Mouse (Mus musculus) activated CD4-positive, CD25-positive, alpha-beta regulatory T cell, adult 4 months (primary cell): Measurements from ENCODE around the gene Ugt1a9. TPM values are rescaled to one million over a fixed set of nuclear protein-coding genes. Genes with fewer than 3 reads are reported as not detected.
"Not testable (repeated sequence)": the region's sequence is repeated elsewhere in the genome, so short reads cannot be mapped to it uniquely, and the experiment has no call there.

ENCODE experiments used
- ATAC-seq: one replicate; pipeline ENCODE4 v1.8.0; 2017
- polyA plus RNA-seq, 2 experiments: library from polyadenylated mRNA; unstranded; fragments of 100-300 nt; shearing (Covaris generic); gene quantifications; one replicate each; pipeline ENCODE4 v1.2.1; 2017

The Ugt1a9 gene
- under 1 TPM in 1 of 2 experiments, not detected in 1; 0.25 TPM for polyA plus RNA-seq

- no peak for ATAC-seq
Observed at GRCm38 (mm10) chr1:88070495-88070894, at the start of gene Ugt1a9. Ugt1a9 (plus strand) TSS chr1:88070800.

GRCm38 (mm10) chr1:88025244-88025643 lies 45.4 kb upstream of the Ugt1a9 start:
- not testable (repeated sequence) for ATAC-seq

GRCm38 (mm10) chr1:88043044-88043443 lies 27.6 kb upstream of the Ugt1a9 start:
- not testable (repeated sequence) for ATAC-seq

GRCm38 (mm10) chr1:88044832-88045437 lies 25.7 kb upstream of the Ugt1a9 start:
- ATAC-seq = not testable (repeated sequence)

GRCm38 (mm10) chr1:88047408-88047807 lies 23.2 kb upstream of the Ugt1a9 start:
- ATAC-seq = not testable (repeated sequence)

- ATAC-seq = no peak
Observed at GRCm38 (mm10) chr1:88055088-88055487, 15.5 kb upstream of the Ugt1a9 start, which contains the start of gene Ugt1a10. Ugt1a10 (plus strand) TSS chr1:88055388.

- ATAC-seq = not testable (repeated sequence)
Observed at GRCm38 (mm10) chr1:88066472-88067102, 4.0 kb upstream of the Ugt1a9 start.

GRCm38 (mm10) chr1:88070902-88071301 lies 302 bp downstream of the Ugt1a9 start:
- no peak for ATAC-seq

GRCm38 (mm10) chr1:88074471-88074870 lies 3.9 kb downstream of the Ugt1a9 start:
- no peak for ATAC-seq

GRCm38 (mm10) chr1:88077128-88077527 lies 6.5 kb downstream of the Ugt1a9 start:
- no peak for ATAC-seq

GRCm38 (mm10) chr1:88081670-88082069 lies 11.1 kb downstream of the Ugt1a9 start:
- no peak for ATAC-seq

- no peak for ATAC-seq
Observed at GRCm38 (mm10) chr1:88086125-88086524, 15.5 kb downstream of the Ugt1a9 start.

- ATAC-seq = no peak
Observed at GRCm38 (mm10) chr1:88087513-88087912, 16.9 kb downstream of the Ugt1a9 start, which contains the start of gene Ugt1a8. Ugt1a8 (plus strand) TSS chr1:88087813.

- no peak for ATAC-seq
Observed at GRCm38 (mm10) chr1:88092341-88092740, 21.7 kb downstream of the Ugt1a9 start.

- ATAC-seq = not testable (repeated sequence)
Observed at GRCm38 (mm10) chr1:88094270-88094676, 23.7 kb downstream of the Ugt1a9 start.

GRCm38 (mm10) chr1:88094941-88095492 lies 24.4 kb downstream of the Ugt1a9 start, which contains the start of gene Ugt1a7c:
Ugt1a7c (plus strand) TSS chr1:88095062.
- ATAC-seq = no peak

- ATAC-seq = not testable (repeated sequence)
Observed at GRCm38 (mm10) chr1:88098546-88098945, 27.9 kb downstream of the Ugt1a9 start.

GRCm38 (mm10) chr1:88099691-88100090 lies 29.1 kb downstream of the Ugt1a9 start:
- ATAC-seq = not testable (repeated sequence)

- not testable (repeated sequence) for ATAC-seq
Observed at GRCm38 (mm10) chr1:88103019-88103418, 32.4 kb downstream of the Ugt1a9 start, which contains the start of gene Ugt1a6b. Ugt1a6b (plus strand) TSS chr1:88103252.

- not testable (repeated sequence) for ATAC-seq
Observed at GRCm38 (mm10) chr1:88103697-88104468, 33.3 kb downstream of the Ugt1a9 start.

GRCm38 (mm10) chr1:88104667-88105430 lies 34.2 kb downstream of the Ugt1a9 start:
- ATAC-seq = no peak

GRCm38 (mm10) chr1:88105656-88106055 lies 35.1 kb downstream of the Ugt1a9 start:
- no peak for ATAC-seq
